Mouse (Mus musculus): Measurements from ENCODE around the gene Opa3. TPM values are rescaled to one million over a fixed set of nuclear protein-coding genes. Genes with fewer than 3 reads are reported as not detected.

Gene Opa3
- polyA plus RNA-seq, 1 experiment from 2014 or later, result 42.9 TPM

GRCm38 (mm10) chr7:19242005-19242404 lies 13.9 kb downstream of the Opa3 start:
- no peaks in the 10 kb centered on the region; the same call in 1 of the 2 replicates for H3K36me3 ChIP-seq (ENCODE audit: control insufficient read depth, insufficient read depth, low read length)
- H3K9ac ChIP-seq (ENCODE audit: low read length), result no peak overlapping the region
- no peaks in the 10 kb centered on the region for H3K27me3 ChIP-seq (ENCODE audit: control insufficient read depth, insufficient read depth, low read length)
- no peak overlapping the region for H3K4me3 ChIP-seq (ENCODE audit: low read depth, low read length)
- 92% methylated on average over 1 of the region's 1 CpGs for WGBS
- H3K4me2 ChIP-seq (ENCODE audit: low read depth, severe bottlenecking), result no peak overlapping the region
- no peak overlapping the region for H3K27ac ChIP-seq (replicated peaks; ENCODE audit: low read depth, low read length)
- no peaks in the 10 kb centered on the region for H3K4me1 ChIP-seq (ENCODE audit: control insufficient read depth, insufficient read depth, low read length)
- DNase-seq (ENCODE audit: low spot score) (no peak), ATAC-seq (ENCODE audit: insufficient number of reproducible peaks, low FRiP score, low TSS enrichment, low read depth) (no peak)
- H3K9me3 ChIP-seq (ENCODE audit: control insufficient read depth, low read length), result no peaks in the 10 kb centered on the region

- H3K4me3 ChIP-seq (ENCODE audit: low read depth, low read length), result no peak overlapping the region
- H3K4me1 ChIP-seq (ENCODE audit: control insufficient read depth, insufficient read depth, low read length), result no peaks in the 10 kb centered on the region
- no peaks in the 10 kb centered on the region for H3K27me3 ChIP-seq (ENCODE audit: control insufficient read depth, insufficient read depth, low read length)
- no peaks in the 10 kb centered on the region; the same call in 1 of the 2 replicates for H3K9me3 ChIP-seq (ENCODE audit: control insufficient read depth, low read length)
- no peak for DNase-seq (ENCODE audit: low spot score)
- no peaks in the 10 kb centered on the region; the same call in 1 of the 2 replicates for H3K36me3 ChIP-seq (ENCODE audit: control insufficient read depth, insufficient read depth, low read length)
- no peak overlapping the region for H3K27ac ChIP-seq (replicated peaks; ENCODE audit: low read depth, low read length)
- ATAC-seq (ENCODE audit: insufficient number of reproducible peaks, low FRiP score, low TSS enrichment, low read depth), result no peak
- H3K4me2 ChIP-seq (ENCODE audit: low read depth, severe bottlenecking), result no peak overlapping the region
- no peak overlapping the region for H3K9ac ChIP-seq (ENCODE audit: low read length)
- 85% methylated on average over 5 of the region's 5 CpGs for WGBS
Observed at GRCm38 (mm10) chr7:19243858-19244257, 15.7 kb downstream of the Opa3 start.

- Histone ChIP-seq H3K36me3 (ENCODE audit: control insufficient read depth, insufficient read depth, low read length) (no peaks in the 10 kb centered on the region; the same call in 1 of the 2 replicates), H3K4me3 (ENCODE audit: low read depth, low read length) (no peak overlapping the region), H3K4me1 (ENCODE audit: control insufficient read depth, insufficient read depth, low read length) (no peaks in the 10 kb centered on the region), H3K4me2 (ENCODE audit: low read depth, severe bottlenecking) (no peak overlapping the region), H3K9me3 (ENCODE audit: control insufficient read depth, low read length) (no peaks in the 10 kb centered on the region; the same call in 1 of the 2 replicates), H3K27ac (replicated peaks; ENCODE audit: low read depth, low read length) (no peak overlapping the region), H3K9ac (ENCODE audit: low read length) (no peak overlapping the region), H3K27me3 (ENCODE audit: control insufficient read depth, insufficient read depth, low read length) (no peaks in the 10 kb centered on the region)
- WGBS, result 84% methylated on average over 3 of the region's 3 CpGs
- ATAC-seq (ENCODE audit: insufficient number of reproducible peaks, low FRiP score, low TSS enrichment, low read depth) (no peak), DNase-seq (ENCODE audit: low spot score) (no peak)
Observed at GRCm38 (mm10) chr7:19245083-19245482, 16.9 kb downstream of the Opa3 start.

GRCm38 (mm10) chr7:19246855-19247254 lies 18.7 kb downstream of the Opa3 start:
- 91% methylated on average over 1 of the region's 1 CpGs for WGBS
- Histone ChIP-seq H3K4me1 (ENCODE audit: control insufficient read depth, insufficient read depth, low read length) (no peaks in the 10 kb centered on the region), H3K4me3 (ENCODE audit: low read depth, low read length) (no peak overlapping the region), H3K36me3 (ENCODE audit: control insufficient read depth, insufficient read depth, low read length) (no peaks in the 10 kb centered on the region; the same call in 1 of the 2 replicates), H3K9me3 (ENCODE audit: control insufficient read depth, low read length) (no peaks in the 10 kb centered on the region; the same call in 1 of the 2 replicates), H3K4me2 (ENCODE audit: low read depth, severe bottlenecking) (no peak overlapping the region), H3K27me3 (ENCODE audit: control insufficient read depth, insufficient read depth, low read length) (no peaks in the 10 kb centered on the region), H3K27ac (replicated peaks; ENCODE audit: low read depth, low read length) (no peak overlapping the region), H3K9ac (ENCODE audit: low read length) (no peak overlapping the region)
- ATAC-seq (ENCODE audit: insufficient number of reproducible peaks, low FRiP score, low TSS enrichment, low read depth), result no peak
- no peak for DNase-seq (ENCODE audit: low spot score)

- Histone ChIP-seq H3K4me3 (ENCODE audit: low read depth, low read length) (no peak overlapping the region), H3K27me3 (ENCODE audit: control insufficient read depth, insufficient read depth, low read length) (no peaks in the 10 kb centered on the region), H3K4me2 (ENCODE audit: low read depth, severe bottlenecking) (no peak overlapping the region), H3K27ac (replicated peaks; ENCODE audit: low read depth, low read length) (no peak overlapping the region), H3K9me3 (ENCODE audit: control insufficient read depth, low read length) (no peaks in the 10 kb centered on the region; the same call in 1 of the 2 replicates), H3K4me1 (ENCODE audit: control insufficient read depth, insufficient read depth, low read length) (no peaks in the 10 kb centered on the region), H3K9ac (ENCODE audit: low read length) (no peak overlapping the region), H3K36me3 (ENCODE audit: control insufficient read depth, insufficient read depth, low read length) (no peaks in the 10 kb centered on the region; the same call in 1 of the 2 replicates)
- DNase-seq (ENCODE audit: low spot score), result no peak
- no peak for ATAC-seq (ENCODE audit: insufficient number of reproducible peaks, low FRiP score, low TSS enrichment, low read depth)
- 98% methylated on average over 2 of the region's 2 CpGs for WGBS
Observed at GRCm38 (mm10) chr7:19247511-19247910, 19.4 kb downstream of the Opa3 start.

GRCm38 (mm10) chr7:19252078-19252477 lies 23.9 kb downstream of the Opa3 start:
- DNase-seq (ENCODE audit: low spot score) (no peak), ATAC-seq (ENCODE audit: insufficient number of reproducible peaks, low FRiP score, low TSS enrichment, low read depth) (no peak)
- Histone ChIP-seq H3K27ac (replicated peaks; ENCODE audit: low read depth, low read length) (no peak overlapping the region), H3K9me3 (ENCODE audit: control insufficient read depth, low read length) (no peaks in the 10 kb centered on the region; the same call in 1 of the 2 replicates), H3K4me1 (ENCODE audit: control insufficient read depth, insufficient read depth, low read length) (no peaks in the 10 kb centered on the region), H3K4me2 (ENCODE audit: low read depth, severe bottlenecking) (no peak overlapping the region), H3K36me3 (ENCODE audit: control insufficient read depth, insufficient read depth, low read length) (peaks cover 6% of the 10 kb centered on the region; the same call in 1 of the 2 replicates), H3K9ac (ENCODE audit: low read length) (no peak overlapping the region), H3K4me3 (ENCODE audit: low read depth, low read length) (no peak overlapping the region), H3K27me3 (ENCODE audit: control insufficient read depth, insufficient read depth, low read length) (no peaks in the 10 kb centered on the region)
- WGBS, result 81% methylated on average over 4 of the region's 4 CpGs

- H3K36me3 ChIP-seq (ENCODE audit: control insufficient read depth, insufficient read depth, low read length), result peaks cover 17% of the 10 kb centered on the region; the same call in 1 of the 2 replicates
- ATAC-seq (ENCODE audit: insufficient number of reproducible peaks, low FRiP score, low TSS enrichment, low read depth), result no peak
- 69% methylated on average over 5 of the region's 5 CpGs for WGBS
Observed at GRCm38 (mm10) chr7:19253437-19253836, 25.3 kb downstream of the Opa3 start.

GRCm38 (mm10) chr7:19255395-19255794 lies 27.3 kb downstream of the Opa3 start:
- Histone ChIP-seq H3K9ac (ENCODE audit: low read length) (no peak overlapping the region), H3K4me3 (ENCODE audit: low read depth, low read length) (no peak overlapping the region), H3K36me3 (ENCODE audit: control insufficient read depth, insufficient read depth, low read length) (peaks cover 21% of the 10 kb centered on the region; the same call in 1 of the 2 replicates), H3K4me1 (ENCODE audit: control insufficient read depth, insufficient read depth, low read length) (no peaks in the 10 kb centered on the region), H3K27ac (replicated peaks; ENCODE audit: low read depth, low read length) (no peak overlapping the region), H3K27me3 (ENCODE audit: control insufficient read depth, insufficient read depth, low read length) (no peaks in the 10 kb centered on the region), H3K9me3 (ENCODE audit: control insufficient read depth, low read length) (no peaks in the 10 kb centered on the region), H3K4me2 (ENCODE audit: low read depth, severe bottlenecking) (no peak overlapping the region)
- DNase-seq (ENCODE audit: low spot score) (no peak), ATAC-seq (ENCODE audit: insufficient number of reproducible peaks, low FRiP score, low TSS enrichment, low read depth) (no peak)
- WGBS, result 84% methylated on average over 17 of the region's 17 CpGs

More at GRCm38 (mm10) chr7:19253437-19253836, 25.3 kb downstream of the Opa3 start:
- no peaks in the 10 kb centered on the region for H3K27me3 ChIP-seq (ENCODE audit: control insufficient read depth, insufficient read depth, low read length)
- H3K4me2 ChIP-seq (ENCODE audit: low read depth, severe bottlenecking), result no peak overlapping the region
- no peak overlapping the region for H3K27ac ChIP-seq (replicated peaks; ENCODE audit: low read depth, low read length)
- no peak for DNase-seq (ENCODE audit: low spot score)
- no peaks in the 10 kb centered on the region for H3K4me1 ChIP-seq (ENCODE audit: control insufficient read depth, insufficient read depth, low read length)
- H3K9ac ChIP-seq (ENCODE audit: low read length), result no peak overlapping the region
- no peaks in the 10 kb centered on the region for H3K9me3 ChIP-seq (ENCODE audit: control insufficient read depth, low read length)
- no peak overlapping the region for H3K4me3 ChIP-seq (ENCODE audit: low read depth, low read length)

- no peak for DNase-seq (ENCODE audit: low spot score)
- Histone ChIP-seq H3K4me3 (ENCODE audit: low read depth, low read length) (no peak overlapping the region), H3K27me3 (ENCODE audit: control insufficient read depth, insufficient read depth, low read length) (no peaks in the 10 kb centered on the region), H3K4me1 (ENCODE audit: control insufficient read depth, insufficient read depth, low read length) (no peaks in the 10 kb centered on the region), H3K9ac (ENCODE audit: low read length) (no peak overlapping the region), H3K9me3 (ENCODE audit: control insufficient read depth, low read length) (no peaks in the 10 kb centered on the region), H3K4me2 (ENCODE audit: low read depth, severe bottlenecking) (no peak overlapping the region), H3K36me3 (ENCODE audit: control insufficient read depth, insufficient read depth, low read length) (peaks cover 28% of the 10 kb centered on the region; the same call in 1 of the 2 replicates), H3K27ac (replicated peaks; ENCODE audit: low read depth, low read length) (no peak overlapping the region)
- no peak for ATAC-seq (ENCODE audit: insufficient number of reproducible peaks, low FRiP score, low TSS enrichment, low read depth)
- 90% methylated on average over 7 of the region's 7 CpGs for WGBS
Observed at GRCm38 (mm10) chr7:19256567-19256966, 28.4 kb downstream of the Opa3 start.

Data from limb, embryonic 11.5 days (tissue).